Mouse (Mus musculus): ENCODE measurements around the gene Gnat1. TPM values are rescaled to one million over a fixed set of nuclear protein-coding genes. Genes with fewer than 3 reads are reported as not detected.

Gene Gnat1
- under 1 TPM in 1 of 2 experiments, not detected in 1; 0.17 TPM for total RNA-seq (2021)
- long read RNA-seq, experiment 1, result 0 reads
- long read RNA-seq, experiment 2, result 0 reads

GRCm38 (mm10) chr9:107679501-107679900 is at the start of gene Gnat1:
Gene Gnat1, minus strand, starts transcription at chr9:107679712.
- Histone ChIP-seq H3K27ac (no peak within 1 kb of the TSS), H3K4me3 (no peak within 1 kb of the TSS)
- DNase-seq (ENCODE audit: low spot score in 2 of 2), result no peak
- TF ChIP-seq CTCF (conservative IDR thresholded peaks at IDR 0.05), result no peak

- no peak for DNase-seq (ENCODE audit: low spot score in 2 of 2)
- H3K4me3 ChIP-seq, result no peak overlapping the region
- TF ChIP-seq CTCF (conservative IDR thresholded peaks at IDR 0.05), result no peak
- no peak overlapping the region for H3K27ac ChIP-seq
Measured at GRCm38 (mm10) chr9:107728919-107729670, 49.6 kb upstream of the Gnat1 start.

GRCm38 (mm10) chr9:107727041-107727440 is 47.5 kb upstream of the Gnat1 start:
- no peak overlapping the region for H3K27ac ChIP-seq
- TF ChIP-seq CTCF (conservative IDR thresholded peaks at IDR 0.05), result no peak
- no peak overlapping the region for H3K4me3 ChIP-seq
- no peak for DNase-seq (ENCODE audit: low spot score in 2 of 2)

GRCm38 (mm10) chr9:107724796-107725195 is 45.3 kb upstream of the Gnat1 start:
- DNase-seq (ENCODE audit: low spot score in 2 of 2), result no peak
- Histone ChIP-seq H3K4me3 (no peak overlapping the region), H3K27ac (no peak overlapping the region)
- TF ChIP-seq CTCF (conservative IDR thresholded peaks at IDR 0.05), result no peak

- H3K4me3 ChIP-seq, result no peak overlapping the region
Measured at GRCm38 (mm10) chr9:107723794-107724531, 44.5 kb upstream of the Gnat1 start.

GRCm38 (mm10) chr9:107723292-107723691 is 43.8 kb upstream of the Gnat1 start:
- no peak for TF ChIP-seq CTCF (conservative IDR thresholded peaks at IDR 0.05)
- H3K27ac ChIP-seq, result no peak overlapping the region
- H3K4me3 ChIP-seq, result no peak overlapping the region
- no peak for DNase-seq (ENCODE audit: low spot score in 2 of 2)

More at GRCm38 (mm10) chr9:107723794-107724531, 44.5 kb upstream of the Gnat1 start:
- TF ChIP-seq CTCF (conservative IDR thresholded peaks at IDR 0.05), result no peak
- no peak overlapping the region for H3K27ac ChIP-seq
- no peak for DNase-seq (ENCODE audit: low spot score in 2 of 2)

- Histone ChIP-seq H3K4me3 (no peak overlapping the region), H3K27ac (no peak overlapping the region)
- DNase-seq (ENCODE audit: low spot score in 2 of 2), result no peak
- TF ChIP-seq CTCF (conservative IDR thresholded peaks at IDR 0.05), result no peak
Measured at GRCm38 (mm10) chr9:107718781-107719540, 39.4 kb upstream of the Gnat1 start.

- H3K4me3 ChIP-seq, result no peak overlapping the region
- no peak overlapping the region for H3K27ac ChIP-seq
- no peak for DNase-seq (ENCODE audit: low spot score in 2 of 2)
- TF ChIP-seq CTCF (conservative IDR thresholded peaks at IDR 0.05), result no peak
Measured at GRCm38 (mm10) chr9:107716951-107717350, 37.4 kb upstream of the Gnat1 start.

- H3K4me3 ChIP-seq, result no peak overlapping the region
- DNase-seq (ENCODE audit: low spot score in 2 of 2), result no peak
- TF ChIP-seq CTCF (conservative IDR thresholded peaks at IDR 0.05), result no peak
Measured at GRCm38 (mm10) chr9:107715632-107716031, 36.1 kb upstream of the Gnat1 start.

GRCm38 (mm10) chr9:107714221-107714952 is 34.9 kb upstream of the Gnat1 start:
- H3K4me3 ChIP-seq, result no peak overlapping the region
- no peak for DNase-seq (ENCODE audit: low spot score in 2 of 2)
- no peak for TF ChIP-seq CTCF (conservative IDR thresholded peaks at IDR 0.05)
- no peak overlapping the region for H3K27ac ChIP-seq

More at GRCm38 (mm10) chr9:107715632-107716031, 36.1 kb upstream of the Gnat1 start:
- H3K27ac ChIP-seq, result no peak overlapping the region

- TF ChIP-seq CTCF (conservative IDR thresholded peaks at IDR 0.05), result peak; percentile 26; the same call in 1 of the 2 replicates
- H3K27ac ChIP-seq, result no peak within 1 kb of the TSS
Measured at GRCm38 (mm10) chr9:107709697-107710483, 30.4 kb upstream of the Gnat1 start, which contains the start of gene Sema3f. Gene Sema3f, minus strand, starts transcription at chr9:107710475.

More at GRCm38 (mm10) chr9:107709697-107710483, 30.4 kb upstream of the Gnat1 start, which contains the start of gene Sema3f:
- peak in 1 of 2 experiments; percentile 29 for DNase-seq (ENCODE audit: low spot score in 2 of 2)
- H3K4me3 ChIP-seq, result peak within 1 kb of the TSS; percentile 60
